Mouse (Mus musculus) testis, postnatal 10 days (tissue): Measurements from ENCODE around the gene Limk2.

ENCODE experiments used
- DNase-seq: peaks from one replicate; pipeline ENCODE4 v3.0.0; 2021; ENCODE audit warnings: low spot score

Limk2 gene

DNA sequence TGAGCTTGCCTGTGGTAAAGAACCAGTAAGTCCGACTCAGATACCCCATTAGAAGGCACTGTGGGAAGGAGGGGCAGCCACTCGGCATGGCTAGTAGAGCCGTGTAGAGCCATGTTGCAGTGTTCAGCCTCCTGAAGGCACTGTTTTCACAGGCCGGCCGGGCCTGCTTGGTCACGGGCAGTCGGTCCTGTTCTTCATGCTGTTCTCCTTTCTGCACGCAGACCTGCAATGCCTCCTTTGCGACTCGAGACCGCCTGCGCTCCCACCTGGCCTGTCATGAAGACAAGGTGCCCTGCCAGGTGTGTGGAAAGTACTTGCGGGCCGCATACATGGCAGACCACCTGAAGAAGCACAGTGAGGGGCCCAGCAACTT is 110.2 kb downstream of the Limk2 start:
- no peak for DNase-seq

DNA sequence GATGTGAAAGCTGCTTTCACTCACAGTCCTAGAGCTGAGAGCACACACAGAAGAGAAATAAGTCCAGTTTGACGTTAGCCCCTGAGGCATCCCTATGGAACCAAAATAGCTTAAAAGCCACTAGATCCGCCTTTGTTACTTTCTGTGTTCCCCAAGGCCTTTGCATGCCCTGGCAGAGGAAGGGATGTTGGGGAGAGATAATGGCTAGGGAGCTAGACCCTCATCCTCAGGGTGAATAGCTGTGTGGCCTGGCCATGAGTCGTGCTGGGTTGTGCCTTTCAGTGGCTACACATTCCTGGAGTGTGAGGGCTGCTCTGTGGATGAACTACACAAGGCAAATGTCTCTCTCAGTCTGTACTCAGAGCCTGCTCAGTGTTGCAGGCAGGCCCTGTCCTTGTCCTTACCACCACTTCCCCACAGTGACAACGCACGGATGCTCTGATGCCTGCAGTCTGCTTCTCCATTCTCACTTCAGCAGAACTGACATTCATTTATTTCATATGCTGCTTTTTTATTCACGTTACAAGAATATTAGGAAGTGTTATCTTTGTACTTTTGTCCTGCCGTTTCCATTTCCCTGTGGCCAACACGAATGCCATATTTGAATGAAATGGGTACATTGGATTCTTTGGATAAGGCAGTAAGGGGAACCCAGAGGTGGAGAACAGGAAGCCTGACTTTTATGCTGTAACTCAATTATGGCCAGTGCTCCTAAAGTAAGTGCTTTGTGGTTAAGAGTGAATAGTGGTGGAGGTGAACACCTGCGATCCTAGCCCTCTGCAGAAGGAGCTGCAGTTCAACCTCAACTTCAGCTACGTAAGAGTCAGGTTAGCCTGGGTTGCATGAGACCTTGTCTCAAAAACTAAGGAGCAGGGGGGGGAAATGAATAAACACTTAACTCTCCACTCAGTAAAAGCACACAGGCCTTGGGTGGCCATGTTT is 110.8 kb downstream of the Limk2 start:
- peak; percentile 30 for DNase-seq

DNA sequence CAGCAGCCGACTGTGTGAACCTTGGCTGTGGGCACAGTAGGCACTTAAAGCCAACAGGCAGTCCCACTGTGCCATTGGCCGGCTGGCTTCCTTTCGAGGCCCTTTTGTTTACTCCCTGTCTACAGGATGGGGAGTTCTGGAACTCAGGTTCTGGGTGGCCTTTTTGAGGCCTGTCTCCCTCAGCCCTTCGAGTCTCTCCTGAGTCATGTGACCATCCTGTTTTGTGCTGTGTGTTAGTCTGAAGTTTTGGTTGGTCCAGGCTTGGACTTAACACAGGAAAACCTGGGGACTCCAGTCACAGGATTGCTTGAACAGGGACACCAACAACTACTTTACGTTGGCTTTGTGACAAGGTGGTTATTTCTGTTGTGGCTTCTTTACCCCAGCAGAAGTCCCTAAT is 112.9 kb downstream of the Limk2 start:
- no peak for DNase-seq

DNA sequence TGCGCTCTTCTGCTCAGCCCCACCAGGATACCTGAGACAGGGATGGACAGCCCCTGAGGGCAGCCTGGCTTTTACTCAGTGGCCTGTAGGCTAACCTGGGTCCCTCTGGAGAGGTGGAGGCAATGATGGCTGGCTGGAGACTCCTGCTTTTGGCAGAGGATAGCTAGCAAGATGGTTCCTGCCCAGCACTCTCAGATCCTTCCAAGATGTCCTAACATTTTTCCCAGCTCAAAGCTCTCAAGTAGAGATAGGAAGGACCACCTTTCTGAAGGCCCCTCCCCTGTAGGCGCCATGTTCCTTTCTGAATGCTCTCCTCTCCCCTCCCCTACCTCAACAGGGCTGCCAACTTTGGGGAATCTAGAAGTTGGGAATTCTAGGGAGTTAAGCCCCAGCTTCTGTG is 114.3 kb downstream of the Limk2 start:
- DNase-seq: no peak
